Mouse (Mus musculus): Measurements from ENCODE around the gene Tnni3k. TPM values are rescaled to one million over a fixed set of nuclear protein-coding genes. Genes with fewer than 3 reads are reported as not detected.

Gene Tnni3k
- total and polyA plus RNA-seq, 2 experiments from 2014 or later, result 99.9 to 101 TPM

- Histone ChIP-seq H3K9ac (replicated peaks; ENCODE audit: low read depth, low read length) (no peak overlapping the region), H3K27ac (ENCODE audit: low read depth) (no peak overlapping the region), H3K4me1 (ENCODE audit: control insufficient read depth, insufficient read depth) (no peaks in the 10 kb centered on the region), H3K27me3 (ENCODE audit: control insufficient read depth, insufficient read depth, low read length) (no peaks in the 10 kb centered on the region), H3K4me3 (ENCODE audit: low read depth, low read length) (no peak overlapping the region), H3K9me3 (replicated peaks; ENCODE audit: control insufficient read depth, low read length) (no peaks in the 10 kb centered on the region), H3K4me2 (ENCODE audit: low read depth, low read length) (no peak overlapping the region), H3K36me3 (replicated peaks; ENCODE audit: control insufficient read depth, insufficient read depth, low read length) (no peaks in the 10 kb centered on the region)
- TF ChIP-seq EP300 (IDR thresholded peaks at IDR 0.05; ENCODE audit: low read depth), result no peak
- TF ChIP-seq CTCF (IDR thresholded peaks at IDR 0.05; ENCODE audit: low read depth), result no peak
- 69% methylated on average over 3 of the region's 3 CpGs for WGBS
- ATAC-seq (ENCODE audit: insufficient read depth, low read depth) (no peak), DNase-seq (ENCODE audit: low spot score) (no peak)
Measured at GRCm38 (mm10) chr3:154761108-154761507, 294.1 kb downstream of the Tnni3k start.

GRCm38 (mm10) chr3:154758089-154758488 is 297.1 kb downstream of the Tnni3k start:
- H3K27ac ChIP-seq (ENCODE audit: low read depth), result no peak overlapping the region
- DNase-seq (ENCODE audit: low spot score) (no peak), ATAC-seq (ENCODE audit: insufficient read depth, low read depth) (no peak)
- 83% methylated on average over 3 of the region's 3 CpGs for WGBS
- H3K9me3 ChIP-seq (replicated peaks; ENCODE audit: control insufficient read depth, low read length), result no peaks in the 10 kb centered on the region
- no peak for TF ChIP-seq EP300 (IDR thresholded peaks at IDR 0.05; ENCODE audit: low read depth)
- no peak for TF ChIP-seq CTCF (IDR thresholded peaks at IDR 0.05; ENCODE audit: low read depth)
- H3K36me3 ChIP-seq (replicated peaks; ENCODE audit: control insufficient read depth, insufficient read depth, low read length), result no peaks in the 10 kb centered on the region
- no peaks in the 10 kb centered on the region for H3K4me1 ChIP-seq (ENCODE audit: control insufficient read depth, insufficient read depth)
- H3K4me3 ChIP-seq (ENCODE audit: low read depth, low read length), result no peak overlapping the region
- no peak overlapping the region for H3K9ac ChIP-seq (replicated peaks; ENCODE audit: low read depth, low read length)
- H3K4me2 ChIP-seq (ENCODE audit: low read depth, low read length), result no peak overlapping the region
- H3K27me3 ChIP-seq (ENCODE audit: control insufficient read depth, insufficient read depth, low read length), result no peaks in the 10 kb centered on the region

- DNase-seq (ENCODE audit: low spot score), result no peak
- ATAC-seq (ENCODE audit: insufficient read depth, low read depth), result no peak
- Histone ChIP-seq H3K4me3 (ENCODE audit: low read depth, low read length) (no peak overlapping the region), H3K9me3 (replicated peaks; ENCODE audit: control insufficient read depth, low read length) (no peaks in the 10 kb centered on the region), H3K9ac (replicated peaks; ENCODE audit: low read depth, low read length) (no peak overlapping the region), H3K36me3 (replicated peaks; ENCODE audit: control insufficient read depth, insufficient read depth, low read length) (no peaks in the 10 kb centered on the region), H3K27me3 (ENCODE audit: control insufficient read depth, insufficient read depth, low read length) (no peaks in the 10 kb centered on the region), H3K4me2 (ENCODE audit: low read depth, low read length) (no peak overlapping the region), H3K27ac (ENCODE audit: low read depth) (no peak overlapping the region), H3K4me1 (ENCODE audit: control insufficient read depth, insufficient read depth) (no peaks in the 10 kb centered on the region)
- TF ChIP-seq CTCF (IDR thresholded peaks at IDR 0.05; ENCODE audit: low read depth) (no peak), EP300 (IDR thresholded peaks at IDR 0.05; ENCODE audit: low read depth) (no peak)
- 90% methylated on average over 3 of the region's 3 CpGs for WGBS
Measured at GRCm38 (mm10) chr3:154755225-154755624, 300.0 kb downstream of the Tnni3k start.

DNA sequence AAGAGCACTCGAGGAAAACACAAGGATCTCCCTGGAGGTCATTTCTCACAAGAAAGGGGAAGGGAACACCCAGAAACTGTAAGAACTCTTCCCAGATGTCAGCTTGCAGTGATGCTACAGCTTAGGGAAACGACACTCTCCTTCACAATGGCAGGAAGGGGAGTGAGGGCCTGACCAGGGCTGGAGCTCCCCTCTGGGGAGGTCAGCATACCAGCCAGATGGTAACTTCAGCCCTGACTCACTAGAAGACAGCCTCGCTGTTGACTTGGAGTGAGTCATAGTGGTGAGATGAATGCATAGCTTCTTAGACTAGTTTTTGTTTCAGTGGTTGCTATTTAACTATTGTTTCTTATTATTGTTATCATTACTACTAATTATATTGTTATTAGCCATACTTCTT is 300.7 kb downstream of the Tnni3k start:
- Histone ChIP-seq H3K27ac (ENCODE audit: low read depth) (no peak overlapping the region), H3K9me3 (replicated peaks; ENCODE audit: control insufficient read depth, low read length) (no peaks in the 10 kb centered on the region), H3K36me3 (replicated peaks; ENCODE audit: control insufficient read depth, insufficient read depth, low read length) (no peaks in the 10 kb centered on the region), H3K9ac (replicated peaks; ENCODE audit: low read depth, low read length) (no peak overlapping the region), H3K27me3 (ENCODE audit: control insufficient read depth, insufficient read depth, low read length) (no peaks in the 10 kb centered on the region), H3K4me3 (ENCODE audit: low read depth, low read length) (no peak overlapping the region), H3K4me1 (ENCODE audit: control insufficient read depth, insufficient read depth) (no peaks in the 10 kb centered on the region), H3K4me2 (ENCODE audit: low read depth, low read length) (no peak overlapping the region)
- WGBS, result 34% methylated on average over 3 of the region's 3 CpGs
- TF ChIP-seq CTCF (IDR thresholded peaks at IDR 0.05; ENCODE audit: low read depth) (no peak), EP300 (IDR thresholded peaks at IDR 0.05; ENCODE audit: low read depth) (no peak)
- ATAC-seq (ENCODE audit: insufficient read depth, low read depth) (peak; percentile 85), DNase-seq (ENCODE audit: low spot score) (peak; percentile 37)

- DNase-seq (ENCODE audit: low spot score), result no peak
- Histone ChIP-seq H3K9me3 (replicated peaks; ENCODE audit: control insufficient read depth, low read length) (no peaks in the 10 kb centered on the region), H3K9ac (replicated peaks; ENCODE audit: low read depth, low read length) (no peak overlapping the region), H3K4me2 (ENCODE audit: low read depth, low read length) (no peak overlapping the region), H3K27me3 (ENCODE audit: control insufficient read depth, insufficient read depth, low read length) (no peaks in the 10 kb centered on the region), H3K4me3 (ENCODE audit: low read depth, low read length) (no peak overlapping the region), H3K36me3 (replicated peaks; ENCODE audit: control insufficient read depth, insufficient read depth, low read length) (no peaks in the 10 kb centered on the region), H3K4me1 (ENCODE audit: control insufficient read depth, insufficient read depth) (no peaks in the 10 kb centered on the region), H3K27ac (ENCODE audit: low read depth) (no peak overlapping the region)
- 85% methylated on average over 2 of the region's 2 CpGs for WGBS
- TF ChIP-seq CTCF (IDR thresholded peaks at IDR 0.05; ENCODE audit: low read depth) (no peak), EP300 (IDR thresholded peaks at IDR 0.05; ENCODE audit: low read depth) (no peak)
- no peak for ATAC-seq (ENCODE audit: insufficient read depth, low read depth)
Measured at GRCm38 (mm10) chr3:154744317-154744716, 310.9 kb downstream of the Tnni3k start.

DNA sequence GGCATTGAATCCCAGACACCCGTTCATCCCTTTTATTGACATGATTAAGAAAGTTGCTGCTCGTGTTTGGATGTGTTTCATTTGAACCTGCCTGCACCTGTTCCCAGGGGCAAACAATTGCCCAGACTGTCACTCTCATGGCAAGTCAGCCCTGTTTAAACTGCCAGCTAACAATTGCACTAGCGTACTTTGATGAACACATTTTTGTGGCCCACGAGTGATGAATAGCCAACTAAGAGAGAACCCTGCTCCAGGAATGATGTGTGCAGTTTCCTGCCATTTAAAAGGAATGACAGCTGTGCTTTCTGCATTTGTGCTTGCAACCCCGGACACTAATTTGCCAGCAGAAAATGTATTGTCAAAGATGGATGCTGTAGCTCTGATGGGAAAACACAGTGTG is 312.3 kb downstream of the Tnni3k start:
- Histone ChIP-seq H3K4me2 (ENCODE audit: low read depth, low read length) (no peak overlapping the region), H3K9me3 (replicated peaks; ENCODE audit: control insufficient read depth, low read length) (no peaks in the 10 kb centered on the region), H3K36me3 (replicated peaks; ENCODE audit: control insufficient read depth, insufficient read depth, low read length) (no peaks in the 10 kb centered on the region), H3K27ac (ENCODE audit: low read depth) (no peak overlapping the region), H3K9ac (replicated peaks; ENCODE audit: low read depth, low read length) (no peak overlapping the region), H3K4me3 (ENCODE audit: low read depth, low read length) (no peak overlapping the region), H3K27me3 (ENCODE audit: control insufficient read depth, insufficient read depth, low read length) (no peaks in the 10 kb centered on the region), H3K4me1 (ENCODE audit: control insufficient read depth, insufficient read depth) (no peaks in the 10 kb centered on the region)
- no peak for DNase-seq (ENCODE audit: low spot score)
- no peak for ATAC-seq (ENCODE audit: insufficient read depth, low read depth)
- WGBS, result 74% methylated on average over 5 of the region's 5 CpGs
- no peak for TF ChIP-seq CTCF (IDR thresholded peaks at IDR 0.05; ENCODE audit: low read depth)
- no peak for TF ChIP-seq EP300 (IDR thresholded peaks at IDR 0.05; ENCODE audit: low read depth)

Measured in heart, postnatal 0 days (tissue).